Mouse (Mus musculus): ENCODE data around the gene Ogfrl1. TPM values are rescaled to one million over a fixed set of nuclear protein-coding genes. Genes with fewer than 3 reads are reported as not detected.

The Ogfrl1 gene
- 10.3 and 12.3 TPM in 2 replicates for polyA plus RNA-seq (2015; fragmentation: Nextera tagmentation; extraction: Ambion mirVana)

GRCm38 (mm10) chr1:23397623-23398022 is at the start of gene Ogfrl1:
Ogfrl1 (minus strand) TSS chr1:23397772.
- Histone ChIP-seq H3K9me3 (replicated peaks; ENCODE audit: control insufficient read depth, low read length, poor library complexity, severe bottlenecking) (no peaks in the 10 kb centered on the region), H3K4me2 (ENCODE audit: low read length) (no peak within 1 kb of the TSS), H3K36me3 (ENCODE audit: control insufficient read depth, insufficient read depth, low read length) (no peaks in the 10 kb centered on the region), H3K4me3 (ENCODE audit: low read depth, low read length) (no peak within 1 kb of the TSS), H3K4me1 (ENCODE audit: control insufficient read depth, insufficient read depth, low read length) (no peaks in the 10 kb centered on the region), H3K27me3 (ENCODE audit: control insufficient read depth, insufficient read depth, low read depth, low read length) (no peaks in the 10 kb centered on the region), H3K27ac (ENCODE audit: low read length) (no peak within 1 kb of the TSS), H3K9ac (ENCODE audit: low read depth, low read length) (no peak within 1 kb of the TSS)
- 91% methylated on average over 4 of the region's 4 CpGs for WGBS
- ATAC-seq = no peak

- Histone ChIP-seq H3K27ac (ENCODE audit: low read length) (no peak overlapping the region), H3K9me3 (replicated peaks; ENCODE audit: control insufficient read depth, low read length, poor library complexity, severe bottlenecking) (no peaks in the 10 kb centered on the region), H3K9ac (ENCODE audit: low read depth, low read length) (no peak overlapping the region), H3K4me2 (ENCODE audit: low read length) (no peak overlapping the region), H3K4me3 (ENCODE audit: low read depth, low read length) (no peak overlapping the region), H3K4me1 (ENCODE audit: control insufficient read depth, insufficient read depth, low read length) (no peaks in the 10 kb centered on the region), H3K36me3 (ENCODE audit: control insufficient read depth, insufficient read depth, low read length) (no peaks in the 10 kb centered on the region), H3K27me3 (ENCODE audit: control insufficient read depth, insufficient read depth, low read depth, low read length) (no peaks in the 10 kb centered on the region)
- WGBS = 90% methylated on average over 5 of the region's 5 CpGs
- no peak for ATAC-seq
Measured at GRCm38 (mm10) chr1:23445736-23446424, 48.3 kb upstream of the Ogfrl1 start.

GRCm38 (mm10) chr1:23433612-23434011 is 36.0 kb upstream of the Ogfrl1 start:
- H3K27me3 ChIP-seq (ENCODE audit: control insufficient read depth, insufficient read depth, low read depth, low read length) = no peaks in the 10 kb centered on the region
- H3K9ac ChIP-seq (ENCODE audit: low read depth, low read length) = no peak overlapping the region
- no peak overlapping the region for H3K4me2 ChIP-seq (ENCODE audit: low read length)
- H3K27ac ChIP-seq (ENCODE audit: low read length) = no peak overlapping the region
- no peak overlapping the region for H3K4me3 ChIP-seq (ENCODE audit: low read depth, low read length)
- no peaks in the 10 kb centered on the region for H3K4me1 ChIP-seq (ENCODE audit: control insufficient read depth, insufficient read depth, low read length)
- no peaks in the 10 kb centered on the region for H3K9me3 ChIP-seq (replicated peaks; ENCODE audit: control insufficient read depth, low read length, poor library complexity, severe bottlenecking)
- no peaks in the 10 kb centered on the region for H3K36me3 ChIP-seq (ENCODE audit: control insufficient read depth, insufficient read depth, low read length)
- WGBS = 93% methylated on average over 3 of the region's 3 CpGs
- no peak for ATAC-seq

- ATAC-seq = no peak
- Histone ChIP-seq H3K4me3 (ENCODE audit: low read depth, low read length) (no peak overlapping the region), H3K36me3 (ENCODE audit: control insufficient read depth, insufficient read depth, low read length) (no peaks in the 10 kb centered on the region), H3K4me1 (ENCODE audit: control insufficient read depth, insufficient read depth, low read length) (no peaks in the 10 kb centered on the region), H3K9me3 (replicated peaks; ENCODE audit: control insufficient read depth, low read length, poor library complexity, severe bottlenecking) (no peaks in the 10 kb centered on the region; the same call in 1 of the 2 replicates), H3K9ac (ENCODE audit: low read depth, low read length) (no peak overlapping the region), H3K4me2 (ENCODE audit: low read length) (no peak overlapping the region), H3K27me3 (ENCODE audit: control insufficient read depth, insufficient read depth, low read depth, low read length) (no peaks in the 10 kb centered on the region), H3K27ac (ENCODE audit: low read length) (no peak overlapping the region)
- 92% methylated on average over 2 of the region's 2 CpGs for WGBS
Measured at GRCm38 (mm10) chr1:23426447-23426846, 28.9 kb upstream of the Ogfrl1 start.

- no peak overlapping the region for H3K4me3 ChIP-seq (ENCODE audit: low read depth, low read length)
- H3K4me1 ChIP-seq (ENCODE audit: control insufficient read depth, insufficient read depth, low read length) = no peaks in the 10 kb centered on the region
- H3K4me2 ChIP-seq (ENCODE audit: low read length) = no peak overlapping the region
- no peaks in the 10 kb centered on the region for H3K9me3 ChIP-seq (replicated peaks; ENCODE audit: control insufficient read depth, low read length, poor library complexity, severe bottlenecking)
- no peak overlapping the region for H3K27ac ChIP-seq (ENCODE audit: low read length)
- no peak overlapping the region for H3K9ac ChIP-seq (ENCODE audit: low read depth, low read length)
- ATAC-seq = no peak
- H3K27me3 ChIP-seq (ENCODE audit: control insufficient read depth, insufficient read depth, low read depth, low read length) = no peaks in the 10 kb centered on the region
- 91% methylated on average over 1 of the region's 1 CpGs for WGBS
- no peaks in the 10 kb centered on the region for H3K36me3 ChIP-seq (ENCODE audit: control insufficient read depth, insufficient read depth, low read length)
Measured at GRCm38 (mm10) chr1:23418941-23419340, 21.4 kb upstream of the Ogfrl1 start.

- no peak overlapping the region for H3K4me3 ChIP-seq (ENCODE audit: low read depth, low read length)
- 85% methylated on average over 2 of the region's 2 CpGs for WGBS
Measured at GRCm38 (mm10) chr1:23418059-23418458, 20.5 kb upstream of the Ogfrl1 start.

GRCm38 (mm10) chr1:23417562-23417961 is 20.0 kb upstream of the Ogfrl1 start:
- Histone ChIP-seq H3K27ac (ENCODE audit: low read length) (no peak overlapping the region), H3K36me3 (ENCODE audit: control insufficient read depth, insufficient read depth, low read length) (no peaks in the 10 kb centered on the region), H3K4me1 (ENCODE audit: control insufficient read depth, insufficient read depth, low read length) (no peaks in the 10 kb centered on the region), H3K9ac (ENCODE audit: low read depth, low read length) (no peak overlapping the region), H3K4me2 (ENCODE audit: low read length) (no peak overlapping the region), H3K27me3 (ENCODE audit: control insufficient read depth, insufficient read depth, low read depth, low read length) (no peaks in the 10 kb centered on the region), H3K9me3 (replicated peaks; ENCODE audit: control insufficient read depth, low read length, poor library complexity, severe bottlenecking) (no peaks in the 10 kb centered on the region), H3K4me3 (ENCODE audit: low read depth, low read length) (no peak overlapping the region)
- ATAC-seq = no peak
- 97% methylated on average over 3 of the region's 3 CpGs for WGBS

More at GRCm38 (mm10) chr1:23418059-23418458, 20.5 kb upstream of the Ogfrl1 start:
- no peak for ATAC-seq
- Histone ChIP-seq H3K27ac (ENCODE audit: low read length) (no peak overlapping the region), H3K27me3 (ENCODE audit: control insufficient read depth, insufficient read depth, low read depth, low read length) (no peaks in the 10 kb centered on the region), H3K4me1 (ENCODE audit: control insufficient read depth, insufficient read depth, low read length) (no peaks in the 10 kb centered on the region), H3K9me3 (replicated peaks; ENCODE audit: control insufficient read depth, low read length, poor library complexity, severe bottlenecking) (no peaks in the 10 kb centered on the region), H3K36me3 (ENCODE audit: control insufficient read depth, insufficient read depth, low read length) (no peaks in the 10 kb centered on the region), H3K9ac (ENCODE audit: low read depth, low read length) (no peak overlapping the region), H3K4me2 (ENCODE audit: low read length) (no peak overlapping the region)

GRCm38 (mm10) chr1:23411533-23411932 is 14.0 kb upstream of the Ogfrl1 start:
- H3K4me2 ChIP-seq (ENCODE audit: low read length) = no peak overlapping the region
- WGBS = 91% methylated on average over 5 of the region's 5 CpGs
- H3K27ac ChIP-seq (ENCODE audit: low read length) = no peak overlapping the region
- H3K9me3 ChIP-seq (replicated peaks; ENCODE audit: control insufficient read depth, low read length, poor library complexity, severe bottlenecking) = no peaks in the 10 kb centered on the region
- H3K4me1 ChIP-seq (ENCODE audit: control insufficient read depth, insufficient read depth, low read length) = no peaks in the 10 kb centered on the region
- no peak for ATAC-seq
- no peak overlapping the region for H3K9ac ChIP-seq (ENCODE audit: low read depth, low read length)
- no peaks in the 10 kb centered on the region for H3K27me3 ChIP-seq (ENCODE audit: control insufficient read depth, insufficient read depth, low read depth, low read length)
- H3K4me3 ChIP-seq (ENCODE audit: low read depth, low read length) = no peak overlapping the region
- H3K36me3 ChIP-seq (ENCODE audit: control insufficient read depth, insufficient read depth, low read length) = no peaks in the 10 kb centered on the region

GRCm38 (mm10) chr1:23409960-23410359 is 12.4 kb upstream of the Ogfrl1 start:
- no peak overlapping the region for H3K4me3 ChIP-seq (ENCODE audit: low read depth, low read length)

More at GRCm38 (mm10) chr1:23409960-23410359, 12.4 kb upstream of the Ogfrl1 start:
- WGBS = 93% methylated on average over 2 of the region's 2 CpGs
- ATAC-seq = no peak
- Histone ChIP-seq H3K27me3 (ENCODE audit: control insufficient read depth, insufficient read depth, low read depth, low read length) (no peaks in the 10 kb centered on the region), H3K9me3 (replicated peaks; ENCODE audit: control insufficient read depth, low read length, poor library complexity, severe bottlenecking) (no peaks in the 10 kb centered on the region), H3K9ac (ENCODE audit: low read depth, low read length) (no peak overlapping the region), H3K36me3 (ENCODE audit: control insufficient read depth, insufficient read depth, low read length) (no peaks in the 10 kb centered on the region), H3K27ac (ENCODE audit: low read length) (no peak overlapping the region), H3K4me2 (ENCODE audit: low read length) (no peak overlapping the region), H3K4me1 (ENCODE audit: control insufficient read depth, insufficient read depth, low read length) (no peaks in the 10 kb centered on the region)

Data from midbrain, embryonic 16.5 days (tissue).